Mouse (Mus musculus) embryo, embryonic 11.5 days (tissue): ENCODE measurements at regions not wholly inside any gene's neighbourhood (a gene's known extent, or its start where the extent isn't known, plus 50 kb on each side); places are given as distances from the start of the nearest gene placed in this dataset.

ENCODE experiments used
- DNase-seq: peaks from one replicate; pipeline ENCODE4 v3.0.0-alpha.2; 2012; ENCODE audit warnings: low read depth, low spot score

GRCm38 (mm10) chr1:44849366-44849951, 298.1 kb downstream of the Gulp1 start:
- DNase-seq = peak; percentile 8

DNA sequence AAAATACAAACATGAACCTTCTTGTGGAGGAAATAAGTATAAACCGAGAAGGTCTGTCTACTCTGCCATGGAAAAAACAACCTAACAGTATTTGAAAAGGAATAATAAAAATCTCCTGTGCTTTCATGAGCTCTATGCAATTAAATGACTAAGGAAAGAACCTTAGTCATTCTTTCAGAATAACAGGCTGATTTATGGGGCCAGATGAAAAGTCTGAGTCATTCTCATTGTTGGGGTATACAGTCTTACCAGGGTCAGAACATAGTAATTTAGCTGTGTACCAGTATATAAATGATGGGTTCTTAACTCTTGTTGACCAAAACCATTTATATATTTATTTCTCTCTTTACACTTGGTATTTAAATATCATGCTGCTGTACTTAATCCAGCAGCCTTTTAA, 312.1 kb downstream of the Gulp1 start:
- DNase-seq = no peak

DNA sequence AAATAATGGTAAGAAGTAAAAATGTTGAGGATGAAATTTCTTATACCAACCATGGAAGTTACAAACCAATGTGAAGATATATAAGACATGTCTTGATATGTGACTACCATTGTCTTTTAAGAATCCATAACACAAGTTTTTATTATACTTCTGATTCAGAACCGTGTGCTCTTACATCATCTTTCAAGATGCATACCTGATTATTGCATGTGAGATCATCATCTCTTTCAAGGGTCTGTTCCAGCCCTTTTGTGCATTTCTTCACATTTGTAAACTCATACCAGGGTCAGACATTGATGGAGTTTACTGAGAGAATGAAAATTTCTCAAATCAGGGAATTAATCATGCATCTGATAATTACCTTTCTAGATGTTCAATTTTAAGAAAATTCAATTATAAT, 312.5 kb downstream of the Gulp1 start:
- no peak for DNase-seq

DNA sequence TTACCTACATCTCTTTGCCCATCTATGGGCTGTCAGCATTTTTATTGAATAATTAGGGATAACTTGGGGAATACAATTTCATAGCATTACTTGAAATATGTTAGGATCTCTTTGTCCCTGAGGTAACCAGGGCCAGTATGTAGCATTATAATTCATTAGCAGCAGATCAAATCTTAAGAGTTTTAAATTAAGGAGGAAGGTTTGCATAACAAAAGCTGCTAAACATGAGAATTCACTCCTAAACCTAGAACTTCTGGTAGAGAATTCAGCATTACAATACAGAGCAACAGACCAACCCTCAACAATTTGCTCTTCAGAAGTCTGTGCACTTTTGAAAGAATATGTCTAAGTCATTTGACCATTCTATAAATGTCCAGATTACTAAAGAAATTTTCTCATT, 340.3 kb downstream of the Gulp1 start:
- DNase-seq = no peak

DNA sequence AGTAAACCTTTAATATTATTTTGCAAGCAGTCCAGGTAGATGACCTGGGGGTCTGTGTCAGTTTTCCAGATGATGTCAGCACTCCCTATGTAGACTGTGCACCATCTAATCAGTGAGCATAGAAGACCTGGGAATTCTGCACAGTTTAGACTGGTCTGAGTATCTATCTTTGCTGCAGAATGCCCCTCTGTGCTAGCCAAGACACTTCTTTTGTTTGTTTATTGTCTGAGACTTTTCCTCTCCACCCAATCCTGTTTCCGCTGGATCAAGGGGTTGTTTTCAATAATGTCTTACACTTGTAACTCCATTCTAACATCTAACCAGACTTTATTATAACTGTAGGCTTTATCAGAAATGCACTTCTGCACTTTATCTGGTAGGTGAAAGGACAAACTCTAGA, 341.1 kb downstream of the Gulp1 start:
- no peak for DNase-seq
